Mouse (Mus musculus) C2C12 (cell line): ENCODE data around the gene Ehd1.

ENCODE experiments used
- CTCF ChIP-seq: IDR thresholded peaks from one replicate; pipeline ENCODE4 v1.5.1; 2011; ENCODE audit not compliant: control insufficient read depth, insufficient read depth, insufficient read length
- MAX ChIP-seq: IDR thresholded peaks from one replicate; pipeline ENCODE4 v1.6.1; 2011; ENCODE audit warnings: mild to moderate bottlenecking, control low read depth
- MYOD1 ChIP-seq: IDR thresholded peaks from one replicate; pipeline ENCODE4 v1.6.1; 2011; ENCODE audit warnings: low read depth; ENCODE audit not compliant: control insufficient read depth, insufficient read length
- MYOG ChIP-seq: IDR thresholded peaks from one replicate; pipeline ENCODE4 v1.6.1; 2011; ENCODE audit not compliant: control insufficient read depth, insufficient read length; ENCODE audit errors: extremely low read depth
- USF1 ChIP-seq: IDR thresholded peaks from one replicate; pipeline ENCODE4 v1.6.1; 2011; ENCODE audit warnings: low read depth, mild to moderate bottlenecking, control low read depth, moderate library complexity

- TF ChIP-seq CTCF (no peak), USF1 (no peak), MAX (no peak), MYOG (no peak), MYOD1 (no peak)
These were observed 38.0 kb downstream of the Ehd1 start for GRCm38 (mm10) chr19:6314513-6314912.
